Mouse (Mus musculus): ENCODE measurements at regions not wholly inside any gene's neighbourhood (a gene's known extent, or its start where the extent isn't known, plus 50 kb on each side); places are given as distances from the start of the nearest gene placed in this dataset.
"Not testable (repeated sequence)": the region's sequence is repeated elsewhere in the genome, so short reads cannot be mapped to it uniquely, and the experiment has no call there.

GRCm38 (mm10) chr9:5718585-5718984 is 373.4 kb downstream of the Casp12 start:
- not testable (repeated sequence) for TF ChIP-seq CTCF (IDR thresholded peaks at IDR 0.05; ENCODE audit: extremely low read depth, insufficient read length, insufficient replicate concordance, low read depth, low read length); POLR2A (IDR thresholded peaks at IDR 0.05; ENCODE audit: low read depth, low read length)
